Mouse (Mus musculus) right cerebral cortex, postnatal 4 days (tissue): ENCODE data around the gene Atp5mpl.
"Not testable (repeated sequence)": the region's sequence is repeated elsewhere in the genome, so short reads cannot be mapped to it uniquely, and the experiment has no call there.

Experiments used
- DNase-seq: peaks from one replicate; pipeline ENCODE4 v3.0.0-alpha.2; 2022

The Atp5mpl gene

GRCm38 (mm10) chr12:111945765-111946655 lies 20.8 kb downstream of the Atp5mpl start:
- not testable (repeated sequence) for DNase-seq

DNA sequence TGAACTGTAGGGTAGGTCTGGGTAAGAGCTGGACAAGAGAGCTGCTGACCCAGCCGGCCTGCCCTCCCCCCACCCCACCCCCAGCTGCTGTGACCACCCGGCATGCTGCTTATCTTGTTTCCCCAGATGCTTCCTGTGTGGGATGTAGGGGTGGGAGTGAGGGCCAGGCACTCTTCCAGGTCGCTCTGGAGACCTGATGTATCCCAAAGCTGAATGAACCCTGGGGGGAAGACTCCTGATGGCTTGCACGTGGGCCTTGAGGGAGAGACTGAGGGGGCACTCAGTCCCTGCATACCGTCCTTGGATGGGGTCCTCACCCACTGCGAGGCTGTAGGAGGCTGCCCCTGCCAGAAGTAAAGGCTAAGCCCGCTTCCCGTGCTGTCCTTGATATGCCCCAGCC lies 21.7 kb downstream of the Atp5mpl start:
- DNase-seq, result no peak

GRCm38 (mm10) chr12:111944065-111944987 lies 22.5 kb downstream of the Atp5mpl start:
- DNase-seq, result not testable (repeated sequence)

DNA sequence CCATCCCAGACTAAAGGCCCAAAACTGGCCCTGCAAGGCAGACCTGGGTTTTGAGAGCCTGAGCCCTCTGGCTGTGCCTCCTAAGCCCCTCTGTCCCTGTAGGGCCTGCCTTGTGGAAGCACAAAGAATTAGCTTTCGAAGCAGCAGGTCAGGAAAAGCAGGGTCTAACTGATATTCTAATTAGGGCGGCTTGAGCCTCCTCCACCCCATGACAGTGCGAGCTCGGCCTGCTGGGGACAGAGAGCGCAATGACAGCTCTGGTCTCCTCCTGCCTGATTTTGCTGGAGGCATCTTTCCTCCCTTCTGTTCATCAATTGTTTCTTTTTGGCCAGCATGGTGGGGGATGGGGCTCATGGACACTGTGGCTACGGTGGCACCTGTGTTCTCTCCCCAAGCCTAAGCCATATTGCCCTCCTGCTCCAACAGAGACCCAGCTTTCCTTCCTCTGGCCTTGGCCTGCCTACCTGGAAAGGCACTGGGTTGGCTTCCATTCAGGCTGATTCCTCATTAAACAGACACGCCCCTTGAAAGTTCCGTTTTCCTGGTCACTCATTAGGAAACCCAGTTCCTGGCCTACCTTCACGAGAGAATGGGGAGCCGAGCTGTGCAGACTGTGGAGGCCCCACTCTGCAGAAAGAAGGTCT lies 23.2 kb downstream of the Atp5mpl start:
- no peak for DNase-seq

GRCm38 (mm10) chr12:111938623-111939177 lies 28.1 kb downstream of the Atp5mpl start:
- no peak for DNase-seq

- peak; percentile 58 for DNase-seq
These were observed 29.8 kb downstream of the Atp5mpl start for GRCm38 (mm10) chr12:111936706-111937550.

- DNase-seq, result no peak
These were observed 32.8 kb downstream of the Atp5mpl start for GRCm38 (mm10) chr12:111933971-111934370.

GRCm38 (mm10) chr12:111933032-111933704 lies 33.6 kb downstream of the Atp5mpl start:
- no peak for DNase-seq

GRCm38 (mm10) chr12:111932513-111932912 lies 34.3 kb downstream of the Atp5mpl start:
- DNase-seq, result no peak

DNA sequence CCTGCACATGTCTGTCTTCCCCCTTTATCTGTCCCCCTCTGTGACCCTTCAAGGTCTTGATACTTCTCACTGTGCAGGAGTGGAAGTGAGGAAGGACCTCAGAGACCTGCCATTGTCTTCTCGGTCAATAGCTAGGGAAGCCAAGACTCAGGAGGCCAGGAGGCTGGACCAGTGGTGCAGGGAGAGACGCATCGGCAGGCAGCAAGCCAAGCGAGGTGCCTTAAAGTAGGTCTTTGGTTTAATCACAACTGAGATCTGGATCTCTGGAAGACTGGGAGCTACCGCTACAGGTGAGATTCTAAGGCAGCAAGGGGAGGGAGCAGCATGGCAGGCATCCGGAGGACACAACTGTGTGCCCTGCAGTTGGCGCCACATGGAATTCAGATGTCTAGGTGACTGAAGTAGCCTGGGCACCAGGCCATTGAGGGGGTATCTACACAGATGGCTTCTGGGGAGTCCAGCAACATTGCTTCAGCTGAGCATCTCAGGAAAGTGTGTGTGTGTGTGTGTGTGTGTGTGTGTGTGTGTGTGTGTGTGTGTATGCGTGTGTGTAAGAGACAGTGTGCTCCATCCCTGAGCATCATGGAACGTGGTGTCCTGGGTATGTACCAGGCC lies 35.3 kb downstream of the Atp5mpl start:
- no peak for DNase-seq

DNA sequence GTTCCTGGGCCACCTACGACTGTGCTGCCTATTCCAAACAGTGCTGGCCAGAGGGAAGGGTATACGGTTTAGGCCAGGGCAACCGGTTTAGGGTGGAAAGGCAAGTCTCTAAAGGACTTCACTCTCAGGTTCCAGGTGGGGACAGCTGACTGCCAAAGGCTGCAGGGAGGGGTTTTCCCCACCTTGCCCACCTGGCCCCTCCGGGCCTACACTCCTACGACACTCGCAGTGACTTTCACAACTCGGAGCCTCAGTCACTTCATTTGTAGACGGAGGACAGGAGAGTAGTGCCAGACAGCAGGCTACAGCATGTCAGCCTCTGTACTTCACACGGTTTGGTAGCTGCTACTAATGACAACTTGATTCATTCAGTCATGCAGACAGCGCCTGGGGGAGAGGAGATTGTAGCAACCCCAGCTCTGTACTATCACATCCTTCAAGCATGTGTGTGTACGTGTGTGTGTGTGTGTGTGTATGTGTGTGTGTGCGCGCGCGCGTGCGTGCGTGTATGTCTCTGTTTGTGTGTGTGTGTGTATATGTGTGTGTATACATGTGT lies 38.3 kb downstream of the Atp5mpl start:
- DNase-seq, result no peak

DNA sequence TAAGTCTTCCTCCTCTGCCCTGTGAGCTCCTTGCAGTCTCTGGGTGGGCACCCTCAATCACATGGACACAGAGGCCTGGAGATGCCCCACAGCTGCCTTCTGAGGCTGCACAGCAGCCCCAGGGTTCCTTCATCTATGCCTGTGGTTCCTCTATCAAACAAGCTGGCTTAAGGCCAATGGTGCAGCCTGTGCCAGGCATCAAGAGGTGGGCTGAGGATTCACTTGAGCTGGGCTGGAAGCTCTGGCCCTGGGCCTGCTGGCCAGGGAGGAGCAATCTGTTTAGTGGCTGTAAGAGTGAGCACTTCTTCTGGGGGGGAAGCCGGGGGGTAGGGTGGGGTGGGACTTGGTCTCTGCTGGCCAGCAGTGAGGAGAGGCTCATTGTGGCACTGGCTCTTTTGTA lies 39.4 kb downstream of the Atp5mpl start:
- DNase-seq, result no peak

GRCm38 (mm10) chr12:111923117-111923516 lies 43.7 kb downstream of the Atp5mpl start:
- DNase-seq, result no peak

DNA sequence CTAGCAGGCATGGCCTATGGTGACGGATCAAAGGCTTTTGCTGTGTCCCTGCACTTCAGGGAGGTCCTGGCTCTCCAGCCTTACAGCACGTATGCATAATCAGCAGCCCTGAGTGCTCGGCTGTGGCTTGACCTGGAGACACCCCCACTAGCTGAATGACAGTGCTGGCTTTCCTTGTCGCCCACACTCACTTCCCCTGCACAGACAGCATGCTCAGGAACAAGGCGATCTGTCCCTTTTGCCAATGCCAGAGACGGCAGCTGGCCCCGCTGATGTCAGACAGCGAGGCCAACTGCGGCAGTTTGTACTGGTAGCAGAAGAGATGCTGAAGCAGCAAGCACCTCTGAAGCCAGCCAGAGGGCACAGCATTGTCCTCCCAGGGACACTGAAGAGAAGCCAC lies 46.7 kb downstream of the Atp5mpl start:
- DNase-seq, result no peak

DNA sequence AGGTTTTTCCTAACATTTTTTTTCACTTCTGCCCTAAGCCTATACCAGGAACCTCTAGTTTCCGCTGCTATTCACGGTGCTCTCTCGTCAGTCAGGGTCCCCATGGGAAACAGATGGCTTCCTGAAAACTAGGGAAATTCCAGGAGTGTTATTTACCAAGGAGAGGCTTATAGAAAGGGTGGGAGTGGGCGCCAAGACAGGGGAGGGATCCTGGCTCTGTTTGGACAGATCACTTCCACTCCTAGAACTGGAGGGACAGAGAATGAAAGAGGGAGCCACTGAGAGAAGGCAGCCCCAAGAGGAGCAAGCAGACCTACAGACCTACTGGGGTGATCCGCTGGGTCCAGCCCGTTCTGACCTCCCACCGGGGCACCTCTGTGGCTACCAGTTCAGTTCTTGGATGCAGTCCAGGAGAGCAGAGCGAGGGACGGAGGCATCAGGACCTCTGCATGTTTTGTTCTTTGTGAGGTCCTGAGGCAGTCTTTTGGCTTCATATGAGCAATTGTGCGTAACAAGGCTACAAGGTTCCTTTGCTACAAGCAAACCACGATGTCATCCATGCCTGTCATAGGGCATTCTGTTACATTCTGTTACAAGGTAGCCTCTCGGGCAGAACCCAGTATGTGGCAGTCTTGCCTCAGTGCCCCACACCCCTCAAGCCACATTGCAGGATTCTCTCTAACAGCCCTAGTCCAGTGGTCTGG lies 50.1 kb downstream of the Atp5mpl start:
- DNase-seq, result no peak

DNA sequence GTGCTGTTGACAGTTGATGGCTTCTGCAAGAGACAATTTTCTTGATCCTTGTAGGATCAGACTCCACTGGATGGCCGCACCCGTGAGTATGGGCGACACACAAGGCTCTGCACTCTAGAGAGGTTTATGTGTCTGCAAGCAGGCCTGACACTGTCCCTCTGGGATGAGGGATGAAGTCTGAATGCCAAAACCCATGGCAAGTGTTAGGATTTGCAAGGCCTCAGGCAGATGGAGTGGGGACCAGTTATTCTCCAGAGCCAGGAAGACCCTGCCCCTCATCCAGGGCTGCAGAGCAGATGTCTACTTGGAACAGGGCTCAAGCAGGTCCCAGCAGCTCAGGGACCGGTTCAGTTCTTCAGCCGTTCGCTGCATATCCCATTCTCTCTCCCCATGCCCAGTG lies 51.0 kb downstream of the Atp5mpl start:
- DNase-seq, result no peak

GRCm38 (mm10) chr12:111914031-111914430 lies 52.7 kb downstream of the Atp5mpl start:
- DNase-seq, result no peak

GRCm38 (mm10) chr12:111912802-111913201 lies 54.0 kb downstream of the Atp5mpl start:
- no peak for DNase-seq

GRCm38 (mm10) chr12:111911796-111912195 lies 55.0 kb downstream of the Atp5mpl start:
- DNase-seq, result no peak
